Comparison of ENCODE assay signal across 7 mouse cellular contexts in genomic region chr6:30547656-30548306, GRCm38 (mm10). TPM values are rescaled to one million over a fixed set of nuclear protein-coding genes. Genes with fewer than 3 reads are reported as not detected.
DNase-seq lines count a peak whose midpoint lies in the region; ATAC-seq lines count a peak whose summit lies in the region.

No protein-coding gene starts in this region.

- no peaks in the 10 kb centered on the region for H3K9me3 ChIP-seq in limb, embryonic 10.5 days (replicated peaks)
- no peaks in the 10 kb centered on the region for H3K9me3 ChIP-seq in midbrain, embryonic 14.5 days (ENCODE audit: control insufficient read depth, low read length)

- H3K4me1 ChIP-seq in limb, embryonic 10.5 days: peaks cover 99% of the 10 kb centered on the region
- peaks cover 52% of the 10 kb centered on the region for H3K4me1 ChIP-seq in midbrain, embryonic 14.5 days (ENCODE audit: control insufficient read depth, insufficient read depth, low read length)

- peak overlapping the region; percentile 47 for H3K4me3 ChIP-seq in limb, embryonic 10.5 days
- H3K4me3 ChIP-seq in midbrain, embryonic 14.5 days (replicated peaks; ENCODE audit: low read depth, low read length): no peak overlapping the region

- peaks cover 13% of the 10 kb centered on the region for H3K36me3 ChIP-seq in limb, embryonic 10.5 days
- no peaks in the 10 kb centered on the region for H3K36me3 ChIP-seq in midbrain, embryonic 14.5 days (ENCODE audit: control insufficient read depth, insufficient read depth, low read length)

- H3K27me3 ChIP-seq in limb, embryonic 10.5 days (ENCODE audit: low read depth, poor library complexity, severe bottlenecking): no peaks in the 10 kb centered on the region
- H3K27me3 ChIP-seq in midbrain, embryonic 14.5 days (ENCODE audit: control insufficient read depth, insufficient read depth, low read length): no peaks in the 10 kb centered on the region

- peak overlapping the region; percentile 96 for H3K27ac ChIP-seq in limb, embryonic 10.5 days
- peak overlapping the region; percentile 89; the same call in 1 of the 2 replicates for H3K27ac ChIP-seq in midbrain, embryonic 14.5 days (replicated peaks; ENCODE audit: low read depth, low read length)

- 20% methylated on average over 9 of the region's 9 CpGs for WGBS in limb, embryonic 10.5 days
- 17% methylated on average over 9 of the region's 9 CpGs for whole genome bisulfite sequencing in midbrain, embryonic 14.5 days

- DNase-seq in adrenal gland, adult 2 months: peak; percentile 77
- DNase-seq in cerebellum, adult 8-10 months: peak; percentile 25
- DNase-seq in heart, adult 18-20 months: peak; percentile 75
- no peak for DNase-seq in limb, embryonic 10.5 days (ENCODE audit: low spot score)
- DNase-seq in midbrain, embryonic 14.5 days: peak; percentile 31
- no peak for DNase-seq in thymus, postnatal 4 days

- peak overlapping the region; percentile 51 for H3K4me2 ChIP-seq in midbrain, embryonic 14.5 days (ENCODE audit: low read length)

- no peak overlapping the region for H3K9ac ChIP-seq in midbrain, embryonic 14.5 days (replicated peaks; ENCODE audit: low read length)

- no peak for ATAC-seq in midbrain, embryonic 14.5 days (ENCODE audit: low FRiP score, low TSS enrichment)
- no peak for ATAC-seq in inflammation-experienced regulatory T-cells, adult 6 months

RNA-seq across cellular contexts. Expression of gene Cpa2, which starts 6.4 kb away (rescaled TPM):
- total RNA-seq in adrenal gland, adult 2 months (2021): under 1 TPM; 0.69 to 0.98 TPM
- 0.10 TPM in 1 of 2 replicates, not detected in the other for polyA plus RNA-seq in adrenal gland, adult 2 months (2012; rRNA removed)
- total RNA-seq in heart, adult 18-20 months (2021): under 1 TPM in 1 of 2 experiments, not detected in 1; 0.25 TPM
- polyA plus RNA-seq in limb, embryonic 10.5 days (2016; fragmentation: Nextera tagmentation; extraction: Ambion mirVana): 109 and 110 TPM in 2 replicates
- 8.5 and 8.7 TPM in 2 replicates for polyA plus RNA-seq in midbrain, embryonic 14.5 days (2014; fragmentation: Nextera tagmentation; extraction: Ambion mirVana)
- under 1 TPM in 1 of 3 experiments, not detected in 2; 0.71 TPM for polyA plus RNA-seq in inflammation-experienced regulatory T-cells, adult 6 months (2017; shearing (Covaris generic))

RNA-seq across cellular contexts. Expression of gene Cpa4, which starts 20.4 kb away (rescaled TPM):
- total RNA-seq in adrenal gland, adult 2 months (2021): 1 to 10 TPM; 1.6 to 2.1 TPM
- polyA plus RNA-seq in adrenal gland, adult 2 months (2012; rRNA removed): 0.94 and 1.1 TPM in 2 replicates
- total RNA-seq in heart, adult 18-20 months (2021): not detected
- polyA plus RNA-seq in limb, embryonic 10.5 days (2016; fragmentation: Nextera tagmentation; extraction: Ambion mirVana): 1.1 and 1.4 TPM in 2 replicates
- polyA plus RNA-seq in midbrain, embryonic 14.5 days (2014; fragmentation: Nextera tagmentation; extraction: Ambion mirVana): 0.98 and 1.2 TPM in 2 replicates
- polyA plus RNA-seq in inflammation-experienced regulatory T-cells, adult 6 months (2017; shearing (Covaris generic)): not detected

RNA-seq across cellular contexts. Expression of gene Ssmem1, which starts 38.1 kb away (rescaled TPM):
- under 1 TPM in 1 of 2 experiments, not detected in 1; 0.28 TPM for total RNA-seq in adrenal gland, adult 2 months (2021)
- not detected in 2 replicates for polyA plus RNA-seq in adrenal gland, adult 2 months (2012; rRNA removed)
- under 1 TPM in 1 of 2 experiments, not detected in 1; 0.41 TPM for total RNA-seq in heart, adult 18-20 months (2021)
- polyA plus RNA-seq in limb, embryonic 10.5 days (2016; fragmentation: Nextera tagmentation; extraction: Ambion mirVana): 0.38 and 0.59 TPM in 2 replicates
- polyA plus RNA-seq in midbrain, embryonic 14.5 days (2014; fragmentation: Nextera tagmentation; extraction: Ambion mirVana): 0.38 TPM in 1 of 2 replicates, not detected in the other
- polyA plus RNA-seq in inflammation-experienced regulatory T-cells, adult 6 months (2017; shearing (Covaris generic)): not detected

RNA-seq across cellular contexts. Expression of gene Tmem209, which starts 38.2 kb away (rescaled TPM):
- total RNA-seq in adrenal gland, adult 2 months (2021): 10 to 100 TPM; 24.2 to 28.0 TPM
- 32.8 and 43.3 TPM in 2 replicates for polyA plus RNA-seq in adrenal gland, adult 2 months (2012; rRNA removed)
- 1 to 10 TPM; 8.5 to 8.6 TPM for total RNA-seq in heart, adult 18-20 months (2021)
- 45.7 and 51.6 TPM in 2 replicates for polyA plus RNA-seq in limb, embryonic 10.5 days (2016; fragmentation: Nextera tagmentation; extraction: Ambion mirVana)
- 24.8 and 38.2 TPM in 2 replicates for polyA plus RNA-seq in midbrain, embryonic 14.5 days (2014; fragmentation: Nextera tagmentation; extraction: Ambion mirVana)
- 10 to 100 TPM; 56.2 to 68.8 (median 61.0) TPM for polyA plus RNA-seq in inflammation-experienced regulatory T-cells, adult 6 months (2017; shearing (Covaris generic))

Comparison
In these comparisons a context has a peak if more than half of its experiments do, and no peak if none do; other contexts are left out.
1. DNase-seq: peak in adrenal gland, adult 2 months (single experiment), cerebellum, adult 8-10 months (single experiment), heart, adult 18-20 months (2 of 2) and midbrain, embryonic 14.5 days (single experiment); none in limb, embryonic 10.5 days (single experiment) and thymus, postnatal 4 days (single experiment).
2. RNA of gene Cpa2, which starts 6.4 kb away (polyA plus RNA-seq): 109 to 110 TPM in limb, embryonic 10.5 days; 8.5 to 8.7 TPM in midbrain, embryonic 14.5 days, 0.71 TPM in inflammation-experienced regulatory T-cells, adult 6 months and 0.10 TPM in adrenal gland, adult 2 months; every median in the first group is over 10 times any median in the second.